Mouse (Mus musculus) hindbrain, embryonic 12.5 days (tissue): ENCODE results near the gene Ip6k3. TPM values are rescaled to one million over a fixed set of nuclear protein-coding genes. Genes with fewer than 3 reads are reported as not detected.

Experiments used
- ATAC-seq: fragments of 200-750 bp; cut with Nextera tagmentation; 2 replicates; pipeline ENCODE4 v1.8.0; 2017; ENCODE audit warnings: moderate TSS enrichment; ENCODE audit not compliant: low FRiP score
- H3K27ac ChIP-seq: fragments of 300-500 bp; sonication (generic); 2 replicates; pipeline ENCODE4 v1.5.1; 2016; ENCODE audit warnings: mild to moderate bottlenecking
- H3K27me3 ChIP-seq: fragments of 300-500 bp; sonication (generic); 2 replicates; pipeline ENCODE4 v1.6.1; 2016; ENCODE audit warnings: mild to moderate bottlenecking
- H3K36me3 ChIP-seq: fragments of 300-500 bp; sonication (generic); 2 replicates; pipeline ENCODE4 v1.6.1; 2016; ENCODE audit warnings: mild to moderate bottlenecking
- H3K4me1 ChIP-seq: fragments of 300-500 bp; sonication (generic); 2 replicates; pipeline ENCODE4 v1.6.1; 2016
- H3K4me2 ChIP-seq: fragments of 300-500 bp; sonication (generic); replicated peaks from 2 replicates; pipeline ENCODE4 v1.6.1; 2016; ENCODE audit warnings: mild to moderate bottlenecking
- H3K4me3 ChIP-seq: fragments of 300-500 bp; sonication (generic); 2 replicates; pipeline ENCODE4 v1.5.1; 2016; ENCODE audit warnings: mild to moderate bottlenecking
- H3K9ac ChIP-seq: fragments of 300-500 bp; sonication (generic); 2 replicates; pipeline ENCODE4 v1.6.1; 2016; ENCODE audit warnings: mild to moderate bottlenecking, moderate library complexity
- H3K9me3 ChIP-seq: fragments of 300-500 bp; sonication (generic); replicated peaks from 2 replicates; pipeline ENCODE4 v1.6.1; 2016; ENCODE audit warnings: mild to moderate bottlenecking
- WGBS: fragments of 180-500 bp; shearing (Covaris S2); methylation state at CpG from one replicate; pipeline ENCODE4 v1.1.7; 2016; 5-methylcytosine and 5-hydroxymethylcytosine counted together
- polyA plus RNA-seq: library from polyadenylated mRNA; unstranded; fragments of >200 nt; fragmentation: Nextera tagmentation; extraction: Ambion mirVana; gene quantifications from 2 replicates; pipeline ENCODE4 v1.2.1, GENCODE M21; 2016

The Ip6k3 gene
- polyA plus RNA-seq, 1 experiment from 2014 or later = 0.54 TPM

GRCm38 (mm10) chr17:27128189-27128588 lies 39.4 kb downstream of the Ip6k3 start:
- Histone ChIP-seq H3K4me2 (no peak overlapping the region), H3K4me1 (peaks cover 48% of the 10 kb centered on the region), H3K27me3 (no peaks in the 10 kb centered on the region), H3K4me3 (no peak overlapping the region), H3K9ac (no peak overlapping the region), H3K9me3 (no peaks in the 10 kb centered on the region), H3K36me3 (peaks cover 9% of the 10 kb centered on the region), H3K27ac (no peak overlapping the region)
- ATAC-seq = no peak
- WGBS = 92% methylated on average over 5 of the region's 5 CpGs

DNA sequence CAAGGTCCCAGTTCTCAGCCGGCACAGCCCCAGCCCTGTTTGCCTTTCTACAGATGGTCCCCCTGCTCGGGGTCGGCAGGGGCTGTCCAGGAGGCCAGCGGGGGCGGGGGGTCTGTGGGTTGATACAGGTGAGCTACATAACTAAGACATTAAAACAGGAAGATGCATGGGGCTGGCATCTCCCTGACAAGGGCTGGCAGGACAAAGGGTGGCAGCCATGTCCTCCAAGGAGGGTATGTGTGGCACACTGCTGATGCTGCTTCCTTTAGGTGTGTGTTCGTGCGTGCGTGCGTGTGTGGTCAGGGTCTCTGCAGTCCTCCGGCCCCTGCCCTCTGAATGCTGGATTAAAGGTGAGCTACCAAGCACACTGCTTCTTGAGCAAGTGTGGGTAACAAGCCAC lies 40.6 kb downstream of the Ip6k3 start:
- WGBS = 81% methylated on average over 10 of the region's 10 CpGs
- Histone ChIP-seq H3K4me2 (no peak overlapping the region), H3K27me3 (no peaks in the 10 kb centered on the region), H3K9me3 (no peaks in the 10 kb centered on the region), H3K4me1 (peaks cover 38% of the 10 kb centered on the region), H3K9ac (0 out of 2 replicates have a peak overlapping the region, but pooled peaks have one; percentile 1), H3K4me3 (no peak overlapping the region), H3K36me3 (peaks cover 17% of the 10 kb centered on the region), H3K27ac (no peak overlapping the region)
- ATAC-seq = no peak

GRCm38 (mm10) chr17:27125669-27126202 lies 41.9 kb downstream of the Ip6k3 start:
- Histone ChIP-seq H3K27ac (no peak overlapping the region), H3K4me2 (no peak overlapping the region), H3K4me1 (peaks cover 35% of the 10 kb centered on the region), H3K9me3 (no peaks in the 10 kb centered on the region), H3K4me3 (no peak overlapping the region), H3K36me3 (peaks cover 22% of the 10 kb centered on the region), H3K9ac (no peak overlapping the region), H3K27me3 (peaks cover 8% of the 10 kb centered on the region; the same call in 1 of the 2 replicates)
- ATAC-seq = no peak
- 82% methylated on average over 11 of the region's 11 CpGs for WGBS

- Histone ChIP-seq H3K27me3 (peaks cover 10% of the 10 kb centered on the region; the same call in 1 of the 2 replicates), H3K4me1 (peaks cover 35% of the 10 kb centered on the region)
Observed at GRCm38 (mm10) chr17:27125185-27125584, 42.4 kb downstream of the Ip6k3 start.

DNA sequence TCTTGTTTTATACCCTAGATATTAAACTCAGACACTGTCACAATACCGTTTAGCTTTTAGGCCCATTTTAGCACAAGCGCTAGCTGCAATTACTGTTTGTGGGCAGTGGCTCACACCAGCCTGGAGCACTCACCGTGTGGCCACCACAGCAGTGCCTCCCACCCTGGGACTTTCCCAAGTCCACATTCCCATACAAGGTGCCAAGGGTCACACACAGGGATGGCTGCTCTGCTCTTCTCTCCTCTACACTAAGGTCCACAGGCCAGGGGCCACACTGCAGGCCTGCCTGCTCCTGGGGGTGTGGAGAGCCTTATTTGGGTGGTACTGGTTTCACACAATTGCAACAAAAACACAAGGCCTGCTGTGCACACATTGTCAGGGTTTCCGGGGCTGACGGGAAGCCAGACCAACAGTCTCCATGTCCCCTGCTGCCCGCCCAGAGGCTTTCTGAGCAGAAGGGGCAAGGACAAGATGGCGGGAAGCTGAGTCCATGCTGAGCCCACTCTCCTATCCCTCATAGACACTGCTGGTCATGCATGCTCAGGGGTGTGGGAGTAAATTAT lies 43.7 kb downstream of the Ip6k3 start:
- H3K9me3 ChIP-seq = no peaks in the 10 kb centered on the region
- ATAC-seq = no peak
- H3K27me3 ChIP-seq = peaks cover 12% of the 10 kb centered on the region; the same call in 1 of the 2 replicates
- H3K36me3 ChIP-seq = peaks cover 22% of the 10 kb centered on the region
- peaks cover 31% of the 10 kb centered on the region for H3K4me1 ChIP-seq
- WGBS = 79% methylated on average over 7 of the region's 7 CpGs
- no peak overlapping the region for H3K4me2 ChIP-seq
- H3K27ac ChIP-seq = no peak overlapping the region
- H3K4me3 ChIP-seq = no peak overlapping the region
- no peak overlapping the region for H3K9ac ChIP-seq

More at GRCm38 (mm10) chr17:27125185-27125584, 42.4 kb downstream of the Ip6k3 start:
- Histone ChIP-seq H3K9ac (no peak overlapping the region), H3K4me2 (no peak overlapping the region), H3K4me3 (no peak overlapping the region), H3K27ac (no peak overlapping the region; the same call in 1 of the 2 replicates), H3K36me3 (peaks cover 22% of the 10 kb centered on the region), H3K9me3 (no peaks in the 10 kb centered on the region)
- 30% methylated on average over 12 of the region's 12 CpGs for WGBS
- ATAC-seq = no peak

DNA sequence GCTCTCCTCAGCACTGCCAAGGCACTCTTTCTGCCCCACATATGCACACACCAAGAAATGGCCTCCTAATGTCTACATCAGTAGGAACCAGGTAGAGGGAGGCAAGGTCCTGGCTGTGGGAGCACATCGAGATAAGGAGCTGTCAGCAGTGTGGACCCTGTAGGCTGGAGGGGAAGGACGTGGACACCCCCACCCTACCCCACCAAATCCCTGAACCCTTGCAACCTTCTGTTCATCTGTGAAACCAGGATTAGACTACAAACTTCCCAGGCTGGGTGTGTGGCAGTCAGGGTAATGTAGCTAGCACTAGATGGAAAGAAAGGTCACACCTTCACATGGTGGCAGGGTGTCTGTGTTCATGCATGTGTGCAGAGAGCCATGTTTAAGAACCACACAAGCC lies 44.5 kb downstream of the Ip6k3 start:
- H3K36me3 ChIP-seq = peaks cover 22% of the 10 kb centered on the region
- no peak overlapping the region for H3K4me2 ChIP-seq
- no peak for ATAC-seq
- H3K27me3 ChIP-seq = peaks cover 12% of the 10 kb centered on the region
- H3K9me3 ChIP-seq = no peaks in the 10 kb centered on the region
- peaks cover 25% of the 10 kb centered on the region for H3K4me1 ChIP-seq
- H3K4me3 ChIP-seq = no peak overlapping the region
- H3K27ac ChIP-seq = no peak overlapping the region
- no peak overlapping the region for H3K9ac ChIP-seq
- 94% methylated on average over 2 of the region's 2 CpGs for WGBS

DNA sequence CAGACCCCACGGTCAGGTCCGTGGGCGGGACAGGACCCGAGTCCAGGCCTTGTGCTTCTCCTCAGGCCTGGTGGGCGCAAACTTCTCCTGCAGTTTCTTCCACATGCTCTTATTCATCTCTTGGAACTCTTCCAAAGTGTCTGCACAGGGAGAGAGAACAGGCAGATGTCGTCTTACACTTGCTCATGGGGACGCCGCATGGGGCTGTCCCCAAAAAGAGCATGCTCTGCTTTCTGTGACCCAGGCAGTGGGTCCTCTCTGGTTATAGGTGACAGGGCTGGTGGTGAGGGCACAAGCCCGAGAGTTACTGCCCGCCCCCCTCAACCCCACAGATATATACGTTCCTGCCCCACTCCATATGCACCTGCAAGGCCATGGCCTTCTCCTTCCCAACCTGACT lies 44.9 kb downstream of the Ip6k3 start:
- 0 out of 2 replicates have a peak, but pooled peaks cover under 1% of the 10 kb centered on the region for H3K9me3 ChIP-seq
- no peak overlapping the region for H3K4me2 ChIP-seq
- no peak overlapping the region for H3K27ac ChIP-seq
- ATAC-seq = no peak
- peaks cover 23% of the 10 kb centered on the region for H3K4me1 ChIP-seq
- H3K4me3 ChIP-seq = no peak overlapping the region
- H3K36me3 ChIP-seq = peaks cover 22% of the 10 kb centered on the region
- 88% methylated on average over 11 of the region's 11 CpGs for WGBS
- no peak overlapping the region for H3K9ac ChIP-seq
- peaks cover 12% of the 10 kb centered on the region for H3K27me3 ChIP-seq

DNA sequence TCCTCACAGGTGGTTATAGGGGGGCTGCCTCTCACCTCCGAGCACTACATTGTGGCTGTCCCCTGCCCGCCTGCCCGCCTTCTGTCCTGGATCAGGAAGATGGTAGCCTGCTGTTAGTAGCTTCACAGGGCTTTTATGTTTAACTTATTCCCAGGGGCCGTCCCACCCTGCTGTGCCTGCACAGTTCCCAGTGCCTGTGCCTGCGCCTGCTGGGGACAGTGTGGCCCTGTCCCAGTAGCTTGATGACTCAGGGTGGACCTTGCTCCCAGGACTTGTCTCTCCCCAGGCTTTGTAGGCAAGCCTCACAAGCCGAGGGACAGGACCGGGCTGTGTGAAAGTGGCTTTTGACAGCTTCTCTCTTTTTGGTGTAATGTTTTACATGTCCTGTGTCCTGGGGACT lies 45.8 kb downstream of the Ip6k3 start:
- ATAC-seq = no peak
- peaks cover 12% of the 10 kb centered on the region for H3K27me3 ChIP-seq
- H3K27ac ChIP-seq = no peak overlapping the region
- no peak overlapping the region for H3K4me2 ChIP-seq
- no peak overlapping the region for H3K9ac ChIP-seq
- 67% methylated on average over 7 of the region's 7 CpGs for WGBS
- 0 out of 2 replicates have a peak, but pooled peaks cover 4% of the 10 kb centered on the region for H3K9me3 ChIP-seq
- peaks cover 23% of the 10 kb centered on the region for H3K4me1 ChIP-seq
- peaks cover 22% of the 10 kb centered on the region for H3K36me3 ChIP-seq
- no peak overlapping the region for H3K4me3 ChIP-seq

DNA sequence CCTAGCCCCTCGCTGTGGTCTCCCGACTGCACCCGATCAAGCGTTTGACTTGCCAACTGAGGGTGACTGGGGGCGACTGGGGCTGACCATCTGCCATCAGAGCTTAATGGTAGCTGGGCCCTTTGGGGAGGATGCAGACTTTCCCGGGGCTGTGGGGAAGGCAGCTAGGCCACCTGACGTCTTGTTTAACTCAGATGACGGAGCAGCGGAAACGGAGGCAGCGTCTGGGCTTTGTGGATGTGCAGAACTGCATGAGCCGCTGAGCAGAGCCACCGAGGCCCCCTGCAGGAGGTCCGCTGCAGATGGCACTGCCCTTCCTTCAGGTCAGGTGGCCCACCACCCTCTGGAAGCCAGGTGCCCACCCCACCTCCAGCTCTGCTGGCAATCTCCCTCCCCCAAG lies 46.3 kb downstream of the Ip6k3 start:
- Histone ChIP-seq H3K9me3 (0 out of 2 replicates have a peak, but pooled peaks cover 4% of the 10 kb centered on the region), H3K9ac (peak overlapping the region; percentile 9; the same call in 1 of the 2 replicates), H3K4me2 (no peak overlapping the region; the same call in 1 of the 2 replicates), H3K27ac (0 out of 2 replicates have a peak overlapping the region, but pooled peaks have one; percentile 5), H3K27me3 (peaks cover 12% of the 10 kb centered on the region), H3K36me3 (peaks cover 22% of the 10 kb centered on the region), H3K4me1 (peaks cover 23% of the 10 kb centered on the region), H3K4me3 (no peak overlapping the region)
- WGBS = 40% methylated on average over 14 of the region's 14 CpGs
- ATAC-seq = no peak

GRCm38 (mm10) chr17:27120561-27121024 lies 47.0 kb downstream of the Ip6k3 start:
- WGBS = 7% methylated on average over 18 of the region's 18 CpGs
- H3K9ac ChIP-seq = no peak overlapping the region
- peaks cover 19% of the 10 kb centered on the region for H3K4me1 ChIP-seq
- H3K27ac ChIP-seq = no peak overlapping the region
- peaks cover 22% of the 10 kb centered on the region for H3K36me3 ChIP-seq
- H3K9me3 ChIP-seq = 0 out of 2 replicates have a peak, but pooled peaks cover 4% of the 10 kb centered on the region
- no peak overlapping the region for H3K4me3 ChIP-seq
- ATAC-seq = peak; percentile 35; the same call in 1 of the 2 replicates
- peaks cover 12% of the 10 kb centered on the region for H3K27me3 ChIP-seq
- peak overlapping the region; percentile 24 for H3K4me2 ChIP-seq

DNA sequence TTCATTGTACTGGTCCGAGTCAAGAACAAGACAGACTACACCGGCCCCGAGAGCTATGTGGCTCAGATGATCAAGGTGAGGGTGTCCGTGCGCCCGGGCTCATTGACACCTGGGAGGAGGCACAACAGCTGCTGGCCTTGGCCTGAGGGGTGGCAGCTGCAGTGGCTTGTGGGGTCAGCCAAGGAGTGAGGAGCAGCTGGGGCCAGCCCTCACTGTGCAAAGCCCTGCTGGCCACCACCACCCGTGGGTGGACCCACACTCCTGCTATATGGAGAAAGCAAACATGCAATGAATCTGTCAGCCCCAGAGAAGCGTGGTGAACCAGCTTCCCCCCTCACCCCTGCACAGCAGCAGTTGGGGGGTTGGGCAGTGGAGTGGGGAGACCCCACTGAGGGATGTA lies 47.6 kb downstream of the Ip6k3 start:
- Histone ChIP-seq H3K9me3 (0 out of 2 replicates have a peak, but pooled peaks cover 4% of the 10 kb centered on the region), H3K4me2 (no peak overlapping the region), H3K27ac (no peak overlapping the region), H3K27me3 (peaks cover 12% of the 10 kb centered on the region), H3K4me1 (peaks cover 19% of the 10 kb centered on the region), H3K9ac (no peak overlapping the region), H3K36me3 (peaks cover 22% of the 10 kb centered on the region), H3K4me3 (no peak overlapping the region)
- ATAC-seq = no peak
- WGBS = 69% methylated on average over 8 of the region's 8 CpGs

GRCm38 (mm10) chr17:27119540-27119895 lies 48.1 kb downstream of the Ip6k3 start:
- H3K4me2 ChIP-seq = no peak overlapping the region
- H3K27ac ChIP-seq = no peak overlapping the region
- H3K4me3 ChIP-seq = no peak overlapping the region
- peaks cover 22% of the 10 kb centered on the region for H3K36me3 ChIP-seq
- peaks cover 19% of the 10 kb centered on the region for H3K4me1 ChIP-seq
- WGBS = 68% methylated on average over 4 of the region's 4 CpGs
- no peak overlapping the region for H3K9ac ChIP-seq
- H3K9me3 ChIP-seq = 0 out of 2 replicates have a peak, but pooled peaks cover 4% of the 10 kb centered on the region
- peaks cover 12% of the 10 kb centered on the region for H3K27me3 ChIP-seq
- ATAC-seq = no peak
